Mouse (Mus musculus) CH12.LX (cell line): Measurements from ENCODE around the gene Pmpcb. TPM values are rescaled to one million over a fixed set of nuclear protein-coding genes. Genes with fewer than 3 reads are reported as not detected.
A peak's percentile ranks its signal among the peaks of the same experiment; 100 is the strongest.

ENCODE experiments used
- DNase-seq: peaks from one replicate; pipeline ENCODE4 v3.0.0-alpha.2; 2013; ENCODE audit errors: extremely low read depth
- H3K27ac ChIP-seq: 2 replicates; pipeline ENCODE4 v1.5.1; 2012; ENCODE audit warnings: low read depth, mild to moderate bottlenecking, control low read depth, moderate library complexity; ENCODE audit not compliant: insufficient read depth
- H3K27me3 ChIP-seq: replicated peaks from 2 replicates; pipeline ENCODE3; 2012; ENCODE audit warnings: inconsistent platforms
- H3K36me3 ChIP-seq, 2 experiments: replicated peaks in 1 of 2; 2 replicates each; pipeline versions ENCODE3 to v1.6.1; 2012; ENCODE audit warnings: inconsistent platforms in 1 of 2, low read length in 1 of 2, mild to moderate bottlenecking in 1 of 2, mixed read lengths in 1 of 2, moderate library complexity in 1 of 2; ENCODE audit not compliant: control insufficient read depth in 1 of 2, insufficient read depth in 1 of 2
- H3K4me1 ChIP-seq, 2 experiments: 2 replicates each; pipeline ENCODE4 v1.6.1; 2012; ENCODE audit warnings: inconsistent platforms in 1 of 2, moderate library complexity in 1 of 2; ENCODE audit not compliant: insufficient read depth in 2 of 2, control insufficient read depth in 1 of 2
- H3K4me2 ChIP-seq: 2 replicates; pipeline ENCODE4 v1.6.1; 2012; ENCODE audit warnings: low read depth, mild to moderate bottlenecking, control low read depth; ENCODE audit not compliant: poor library complexity, insufficient read depth, severe bottlenecking
- H3K4me3 ChIP-seq, 3 experiments: fragments of 150-350 bp in 1 of 3; sonication (generic) in 1 of 3; replicated peaks in 1 of 3; 2 replicates each; pipeline versions ENCODE3 to v1.5.1; 2011 to 2012; ENCODE audit warnings: low read depth in 2 of 3, low read length in 2 of 3, mild to moderate bottlenecking in 2 of 3, moderate library complexity in 2 of 3, control low read depth in 1 of 3, improper control_type of control experiment in 1 of 3, inconsistent platforms in 1 of 3, mixed read lengths in 1 of 3; ENCODE audit not compliant: poor library complexity in 1 of 3
- H3K79me2 ChIP-seq: replicated peaks from 2 replicates; pipeline ENCODE4 v1.6.1; 2012; ENCODE audit warnings: mild to moderate bottlenecking, moderate library complexity; ENCODE audit not compliant: control insufficient read depth, poor library complexity, insufficient read depth, severe bottlenecking; ENCODE audit errors: extremely low read depth
- H3K9ac ChIP-seq: 2 replicates; pipeline ENCODE4 v1.6.1; 2012; ENCODE audit warnings: low read depth, mild to moderate bottlenecking, control low read depth, moderate library complexity; ENCODE audit not compliant: insufficient read depth
- H3K9me3 ChIP-seq: replicated peaks from 2 replicates; pipeline ENCODE3; 2012; ENCODE audit warnings: low read length, inconsistent platforms, mixed read lengths
- E2F4 ChIP-seq: IDR thresholded peaks from 2 replicates; pipeline ENCODE4 v1.6.1; 2011; ENCODE audit warnings: low read depth, low read length, improper control_type of control experiment; ENCODE audit not compliant: insufficient replicate concordance
- ELF1 ChIP-seq: IDR thresholded peaks from 2 replicates; pipeline ENCODE4 v1.6.1; 2014; ENCODE audit warnings: low read depth, mild to moderate bottlenecking, inconsistent platforms, low read length, improper control_type of control experiment
- EP300 ChIP-seq: IDR thresholded peaks from 2 replicates; pipeline ENCODE4 v1.6.1; 2011; ENCODE audit warnings: low read length, improper control_type of control experiment
- NRF1 ChIP-seq: IDR thresholded peaks from 2 replicates; pipeline ENCODE4 v1.6.1; 2014; ENCODE audit warnings: low read depth, mild to moderate bottlenecking, inconsistent platforms, low read length, improper control_type of control experiment, moderate library complexity
- POLR2A ChIP-seq: IDR thresholded peaks from 2 replicates; pipeline ENCODE4 v1.6.1; 2011; ENCODE audit warnings: low read depth, mild to moderate bottlenecking, improper control_type of control experiment, low read length
- TBP ChIP-seq: conservative IDR thresholded peaks from 2 replicates; pipeline ENCODE4 v1.6.1; 2011; ENCODE audit warnings: low read depth, low read length, improper control_type of control experiment
- USF1 ChIP-seq: IDR thresholded peaks from 2 replicates; pipeline ENCODE4 v1.6.1; 2014; ENCODE audit warnings: low read depth, mild to moderate bottlenecking, inconsistent platforms, low read length, improper control_type of control experiment
- USF2 ChIP-seq: conservative IDR thresholded peaks from 2 replicates; pipeline ENCODE4 v1.6.1; 2011; ENCODE audit warnings: low read depth, low read length, improper control_type of control experiment
- dilution Hi-C: fragments of 300-500 bp; cut with MboI; formaldehyde crosslinking; loops from 2 replicates; pipeline ENCODE4 v1.14.3; 2020; ENCODE audit warnings: low sequenced_read_pairs; ENCODE audit not compliant: extremely low pct_unique_long_range_greater_than_20kb, extremely low pct_ligation_motif_present
- in situ Hi-C: fragments of 300-500 bp; cut with MboI; formaldehyde crosslinking; loops from 3 replicates; pipeline ENCODE4 v1.14.3; 2019; ENCODE audit warnings: low sequenced_read_pairs, low pct_ligation_motif_present, low pct_unique_long_range_greater_than_20kb, mixed read lengths
- polyA plus RNA-seq: library from polyadenylated mRNA; unstranded; fragments of >175 nt; gene quantifications from 2 replicates; pipeline ENCODE4 v1.2.1, GENCODE M21; 2012; ENCODE audit warnings: low read depth; ENCODE audit not compliant: insufficient read length
- total RNA-seq, 2 experiments: library from RNA; depleted of rRNA; stranded (reverse); fragments of 300-350 nt in 1 of 2; fragments of >200 nt in 1 of 2; gene quantifications; 2 replicates each; pipeline ENCODE4 v1.2.3; 2012 to 2014

Pmpcb gene
- total and polyA plus RNA-seq, 3 experiments = 113 to 166 (median 165) TPM

- TF ChIP-seq E2F4 = 0 out of 2 replicates have a peak, but pooled peaks have one; percentile 59
Observed at GRCm38 (mm10) chr5:21786258-21787185, 49.6 kb downstream of the Pmpcb start (continued).

- Histone ChIP-seq H3K9me3 (no peaks in the 10 kb centered on the region), H3K4me3 (peak overlapping the region; percentile 88 to 100 (median 96)), H3K4me2 (peak overlapping the region; percentile 82; the same call in 1 of the 2 replicates), H3K27ac (peak overlapping the region; percentile 77), H3K4me1 (peaks cover 3 to 40% of the 10 kb centered on the region in 2 experiments; a peak in 2 of 4 replicates), H3K27me3 (no peaks in the 10 kb centered on the region), H3K36me3 (peaks cover 15 to 51% of the 10 kb centered on the region in 2 experiments), H3K79me2 (peaks cover 72% of the 10 kb centered on the region), H3K9ac (peak overlapping the region; percentile 98)
- DNase-seq = no peak
- dilution Hi-C loops = no loop called here
- in situ Hi-C loops = no loop called here
- TF ChIP-seq EP300 (no peak), USF2 (no peak), USF1 (no peak)
Observed at GRCm38 (mm10) chr5:21787186-21788105, 50.5 kb downstream of the Pmpcb start.

- Histone ChIP-seq H3K27ac (no peak overlapping the region), H3K4me2 (peak overlapping the region; percentile 82), H3K9ac (no peak overlapping the region), H3K4me1 (peaks cover 3 to 32% of the 10 kb centered on the region in 2 experiments; a peak in 2 of 4 replicates), H3K36me3 (peaks cover 11 to 42% of the 10 kb centered on the region in 2 experiments), H3K4me3 (no peak overlapping the region), H3K27me3 (no peaks in the 10 kb centered on the region), H3K9me3 (no peaks in the 10 kb centered on the region), H3K79me2 (peaks cover 75% of the 10 kb centered on the region)
- TF ChIP-seq ELF1 = no peak
- no peak for TF ChIP-seq NRF1
- TF ChIP-seq TBP = no peak
- TF ChIP-seq POLR2A = no peak
- TF ChIP-seq USF2 = no peak
- in situ Hi-C loops = no loop called here
- dilution Hi-C loops = no loop called here
- DNase-seq = no peak
Observed at GRCm38 (mm10) chr5:21789061-21789460, 52.1 kb downstream of the Pmpcb start.
